Comparison of ENCODE assay signal across 10 mouse cellular contexts in the genomic region with DNA sequence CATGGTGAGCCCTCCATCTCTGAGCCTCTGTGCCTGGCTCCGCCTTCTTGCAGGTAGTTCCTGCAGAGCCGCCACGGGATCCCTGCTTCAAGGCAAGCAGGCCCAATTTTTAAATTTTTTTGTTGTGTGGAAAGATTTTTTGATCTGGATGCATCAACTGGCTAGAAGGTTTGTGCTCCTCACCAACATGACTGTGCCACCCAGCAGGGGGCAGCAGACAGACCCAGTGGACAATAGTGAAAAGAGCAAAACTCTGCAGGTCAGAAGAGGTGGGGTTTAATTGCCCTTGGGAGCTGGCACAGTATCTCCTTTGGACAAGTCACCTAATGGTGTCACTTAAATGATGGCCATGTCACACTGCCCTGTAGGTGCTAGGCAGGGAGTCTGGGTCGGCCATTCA.
DNase-seq lines count a peak whose midpoint lies in the region; ATAC-seq and TF ChIP-seq lines count a peak whose summit lies in the region.
"Had no signal": no experiment of that assay in that cellular context is flagged by ENCODE, and none has a peak within 500 bp of the region (broad histone marks: within the 10 kb centered on the region; RNA-seq: fewer than 3 reads in every experiment).

No protein-coding gene starts in this region.

- H3K9me3 ChIP-seq in forebrain, embryonic 10.5 days, result no peaks in the 10 kb centered on the region
- no peaks in the 10 kb centered on the region for H3K9me3 ChIP-seq in forebrain, embryonic 15.5 days
- no peaks in the 10 kb centered on the region for H3K9me3 ChIP-seq in G1E (replicated peaks)

- peaks cover 8% of the 10 kb centered on the region for H3K4me1 ChIP-seq in forebrain, embryonic 10.5 days
- peaks cover 6% of the 10 kb centered on the region for H3K4me1 ChIP-seq in forebrain, embryonic 15.5 days
- H3K4me1 ChIP-seq in G1E (ENCODE audit: insufficient read depth, low read depth, low read length), result peaks cover 15% of the 10 kb centered on the region
- no peaks in the 10 kb centered on the region for H3K4me1 ChIP-seq in spleen, adult 2 months (ENCODE audit: control insufficient read depth, insufficient read depth, insufficient read length)

- DNase-seq in forebrain, embryonic 10.5 days (ENCODE audit: extremely low spot score, low spot score), result peak; percentile 25
- DNase-seq in G1E (ENCODE audit: low spot score), result peak; percentile 41
- peak; percentile 61 for DNase-seq in cerebellum, adult 8-10 months
- peak; percentile 48 to 70 for DNase-seq in gastrocnemius, postnatal 4 days (ENCODE audit: low spot score in 2 of 2)
- DNase-seq in layer of hippocampus, postnatal 10 days (ENCODE audit: low spot score in 2 of 2), result peak; percentile 70 to 81
- peak; percentile 80 to 87 for DNase-seq in lung, postnatal 4 days
- DNase-seq in spleen, adult 2 months (ENCODE audit: low read depth in 1 of 2, low spot score in 2 of 2), result peak; percentile 54 to 85

- ATAC-seq in forebrain, embryonic 15.5 days (replicated peaks), result no peak
- peak; percentile 52; the same call in 1 of the 2 replicates for ATAC-seq in G1E (ENCODE audit: extremely low read depth, insufficient number of reproducible peaks, low FRiP score, poor library complexity, severe bottlenecking)
- ATAC-seq: Patski had no signal

- TF ChIP-seq CTCF in G1E (IDR thresholded peaks at IDR 0.05; ENCODE audit: low read depth, low read length), result peak; percentile 51
- peak; percentile 76; the same call in 1 of the 2 replicates for TF ChIP-seq CTCF in spleen, adult 2 months (IDR thresholded peaks at IDR 0.05; ENCODE audit: extremely low read depth, insufficient read depth, insufficient read length, insufficient replicate concordance)

- no peaks in the 10 kb centered on the region; the same call in 1 of the 2 replicates for H3K27me3 ChIP-seq in forebrain, embryonic 10.5 days (ENCODE audit: poor library complexity, severe bottlenecking)
- no peaks in the 10 kb centered on the region for H3K27me3 ChIP-seq in forebrain, embryonic 15.5 days
- peaks cover 54% of the 10 kb centered on the region for H3K27me3 ChIP-seq in G1E (ENCODE audit: insufficient read depth, low read length)
- no peaks in the 10 kb centered on the region for H3K27me3 ChIP-seq in spleen, adult 2 months (ENCODE audit: control insufficient read depth, insufficient read depth, low read length)
- H3K27me3 ChIP-seq: Patski had no signal

- no peak overlapping the region for H3K4me3 ChIP-seq in forebrain, embryonic 10.5 days
- H3K4me3 ChIP-seq in forebrain, embryonic 15.5 days, result no peak overlapping the region
- no peak overlapping the region for H3K4me3 ChIP-seq in G1E (ENCODE audit: low read depth, low read length)
- H3K4me3 ChIP-seq in spleen, adult 2 months (ENCODE audit: extremely low read depth, insufficient read depth, insufficient read length), result no peak overlapping the region

- no peak overlapping the region for H3K9ac ChIP-seq in forebrain, embryonic 15.5 days (replicated peaks)

- WGBS in forebrain, embryonic 10.5 days, result 80% methylated on average over 4 of the region's 4 CpGs
- WGBS in forebrain, embryonic 15.5 days, result 71% methylated on average over 4 of the region's 4 CpGs
- WGBS in spleen, adult 2 months, result 56% methylated on average over 4 of the region's 4 CpGs

- H3K4me2 ChIP-seq in forebrain, embryonic 15.5 days (replicated peaks), result no peak overlapping the region

- no peak for TF ChIP-seq POLR2A in spleen, adult 2 months (IDR thresholded peaks at IDR 0.05; ENCODE audit: low read depth, low read length)

- H3K36me3 ChIP-seq in forebrain, embryonic 10.5 days (replicated peaks), result no peaks in the 10 kb centered on the region
- H3K36me3 ChIP-seq in forebrain, embryonic 15.5 days, result no peaks in the 10 kb centered on the region
- no peaks in the 10 kb centered on the region for H3K36me3 ChIP-seq in G1E (replicated peaks)
- no peaks in the 10 kb centered on the region for H3K36me3 ChIP-seq in spleen, adult 2 months (ENCODE audit: control insufficient read depth, insufficient read depth, low read length)

- no peak overlapping the region for H3K27ac ChIP-seq in forebrain, embryonic 10.5 days
- H3K27ac ChIP-seq in forebrain, embryonic 15.5 days (replicated peaks), result no peak overlapping the region
- no peak overlapping the region for H3K27ac ChIP-seq in spleen, adult 2 months (ENCODE audit: insufficient read depth, low read length)
- H3K27ac ChIP-seq: macrophage had no signal

Comparison
In these comparisons a context has a peak if more than half of its experiments do, and no peak if none do; other contexts are left out.
1. DNase-seq: peak in every context shown above with its lines; median percentile 84 in lung, postnatal 4 days; 76 in layer of hippocampus, postnatal 10 days; 70 in spleen, adult 2 months; 61 in cerebellum, adult 8-10 months; 59 in gastrocnemius, postnatal 4 days; 41 in G1E; 25 in forebrain, embryonic 10.5 days.